ENCODE assay signal across 9 mouse cellular contexts in the genomic region with DNA sequence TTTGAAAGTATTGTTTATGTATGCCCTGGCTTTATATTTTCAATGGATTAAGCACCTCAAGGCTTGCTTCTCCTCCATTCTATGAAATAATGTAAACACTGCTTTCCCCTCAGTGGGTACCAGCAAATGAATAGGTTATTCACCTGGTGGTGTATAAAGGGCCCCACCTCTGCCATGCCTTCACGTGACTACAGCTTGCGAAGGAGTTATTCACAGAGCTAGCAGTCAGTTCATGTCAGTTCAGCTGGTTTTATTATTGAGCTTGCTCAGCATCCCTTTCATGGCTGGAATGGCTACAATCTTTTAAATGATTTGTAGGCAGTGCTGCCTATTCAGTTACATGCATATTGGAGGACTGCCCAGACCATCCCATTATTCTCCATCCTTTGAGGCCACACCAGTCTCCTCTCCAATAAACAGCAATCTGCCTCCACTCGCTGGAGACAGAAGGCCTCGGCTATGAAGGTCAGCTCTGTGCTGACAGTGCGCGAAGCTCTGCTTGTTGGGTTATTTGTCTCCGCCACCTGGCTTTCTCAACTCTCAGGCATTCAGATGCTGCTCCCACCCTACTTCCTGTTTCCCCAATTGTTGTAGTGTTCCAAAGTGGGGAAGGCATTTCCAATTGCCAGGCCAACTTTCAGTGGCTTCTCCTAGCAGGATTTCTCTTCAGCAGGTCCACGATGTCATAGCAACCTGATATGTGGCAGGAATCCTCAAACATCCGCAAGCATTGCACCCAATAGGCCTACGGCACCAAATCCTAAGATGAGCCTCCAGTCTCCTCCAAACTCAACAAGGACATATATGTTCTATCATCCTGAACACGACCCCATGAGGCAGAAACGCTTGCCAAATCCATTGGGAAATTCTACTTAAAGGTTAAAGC. TPM values are rescaled to one million over a fixed set of nuclear protein-coding genes. Genes with fewer than 3 reads are reported as not detected.
DNase-seq lines count a peak whose midpoint lies in the region; ATAC-seq lines count a peak whose summit lies in the region.
"Had no signal": no experiment of that assay in that cellular context is flagged by ENCODE, and none has a peak within 500 bp of the region (broad histone marks: within the 10 kb centered on the region; RNA-seq: fewer than 3 reads in every experiment).

No protein-coding gene starts in this region.

- H3K4me1 ChIP-seq in limb, embryonic 12.5 days (replicated peaks) = peaks cover 8% of the 10 kb centered on the region
- H3K4me1 ChIP-seq in limb, embryonic 10.5 days = peaks cover 19% of the 10 kb centered on the region
- peaks cover 38% of the 10 kb centered on the region for H3K4me1 ChIP-seq in embryonic facial prominence, embryonic 15.5 days
- peaks cover 26% of the 10 kb centered on the region for H3K4me1 ChIP-seq in limb, embryonic 15.5 days
- H3K4me1 ChIP-seq: midbrain, embryonic 12.5 days had no signal

- H3K4me3 ChIP-seq in limb, embryonic 12.5 days (replicated peaks) = no peak overlapping the region
- H3K4me3 ChIP-seq in limb, embryonic 10.5 days = no peak overlapping the region
- no peak overlapping the region for H3K4me3 ChIP-seq in embryonic facial prominence, embryonic 15.5 days (replicated peaks)
- H3K4me3 ChIP-seq in limb, embryonic 15.5 days = no peak overlapping the region
- H3K4me3 ChIP-seq: midbrain, embryonic 12.5 days had no signal

- H3K36me3 ChIP-seq in limb, embryonic 12.5 days = no peaks in the 10 kb centered on the region
- H3K36me3 ChIP-seq in limb, embryonic 10.5 days = no peaks in the 10 kb centered on the region
- no peaks in the 10 kb centered on the region for H3K36me3 ChIP-seq in embryonic facial prominence, embryonic 15.5 days
- no peaks in the 10 kb centered on the region for H3K36me3 ChIP-seq in limb, embryonic 15.5 days
- H3K36me3 ChIP-seq: midbrain, embryonic 12.5 days had no signal

- H3K9me3 ChIP-seq in limb, embryonic 12.5 days = no peaks in the 10 kb centered on the region
- H3K9me3 ChIP-seq in limb, embryonic 10.5 days (replicated peaks) = no peaks in the 10 kb centered on the region
- H3K9me3 ChIP-seq in embryonic facial prominence, embryonic 15.5 days (replicated peaks) = no peaks in the 10 kb centered on the region
- H3K9me3 ChIP-seq in limb, embryonic 15.5 days = no peaks in the 10 kb centered on the region
- H3K9me3 ChIP-seq: midbrain, embryonic 12.5 days had no signal

- peak overlapping the region; percentile 41; the same call in 1 of the 2 replicates for H3K27ac ChIP-seq in limb, embryonic 12.5 days
- H3K27ac ChIP-seq in limb, embryonic 10.5 days = no peak overlapping the region
- H3K27ac ChIP-seq in embryonic facial prominence, embryonic 15.5 days (replicated peaks) = peak overlapping the region; percentile 48
- H3K27ac ChIP-seq in limb, embryonic 15.5 days = peak overlapping the region; percentile 51
- H3K27ac ChIP-seq: midbrain, embryonic 12.5 days had no signal

- no peak overlapping the region for H3K4me2 ChIP-seq in limb, embryonic 12.5 days
- H3K4me2 ChIP-seq in embryonic facial prominence, embryonic 15.5 days (replicated peaks) = no peak overlapping the region
- H3K4me2 ChIP-seq in limb, embryonic 15.5 days = no peak overlapping the region
- H3K4me2 ChIP-seq: midbrain, embryonic 12.5 days had no signal

- ATAC-seq in limb, embryonic 12.5 days (ENCODE audit: insufficient number of reproducible peaks, insufficient read depth, low FRiP score, low TSS enrichment, low read depth) = no peak
- ATAC-seq in embryonic facial prominence, embryonic 15.5 days (ENCODE audit: insufficient number of reproducible peaks, low FRiP score, low TSS enrichment, low read depth) = no peak
- ATAC-seq in limb, embryonic 15.5 days (ENCODE audit: insufficient number of reproducible peaks, low FRiP score, low TSS enrichment, low read depth) = 0 out of 2 replicates have a peak, but pooled peaks have one; percentile 30

- H3K27me3 ChIP-seq in limb, embryonic 12.5 days = no peaks in the 10 kb centered on the region
- H3K27me3 ChIP-seq in limb, embryonic 10.5 days (ENCODE audit: low read depth, poor library complexity, severe bottlenecking) = no peaks in the 10 kb centered on the region
- H3K27me3 ChIP-seq in embryonic facial prominence, embryonic 15.5 days = no peaks in the 10 kb centered on the region
- no peaks in the 10 kb centered on the region for H3K27me3 ChIP-seq in limb, embryonic 15.5 days
- H3K27me3 ChIP-seq: midbrain, embryonic 12.5 days had no signal

- H3K9ac ChIP-seq in limb, embryonic 12.5 days (replicated peaks) = no peak overlapping the region
- H3K9ac ChIP-seq in embryonic facial prominence, embryonic 15.5 days = no peak overlapping the region
- H3K9ac ChIP-seq in limb, embryonic 15.5 days = no peak overlapping the region
- H3K9ac ChIP-seq: midbrain, embryonic 12.5 days had no signal

- WGBS in limb, embryonic 12.5 days = 78% methylated on average over 12 of the region's 12 CpGs
- WGBS in limb, embryonic 10.5 days = 89% methylated on average over 12 of the region's 12 CpGs
- 67% methylated on average over 12 of the region's 12 CpGs for WGBS in embryonic facial prominence, embryonic 15.5 days
- whole genome bisulfite sequencing in limb, embryonic 15.5 days = 57% methylated on average over 12 of the region's 12 CpGs

- peak; percentile 16 for DNase-seq in cerebellum, adult 9-11 months
- no peak for DNase-seq in cerebellum, postnatal 25 days
- no peak for DNase-seq in limb, embryonic 10.5 days (ENCODE audit: low spot score)
- no peak for DNase-seq in heart, adult 11 months
- DNase-seq in cerebellum, adult 9-10 months = no peak

RNA-seq across cellular contexts. Expression of a gene that starts 34.6 kb away (rescaled TPM):
- 106 and 110 TPM in 2 replicates for polyA plus RNA-seq in limb, embryonic 12.5 days (2016; fragmentation: Nextera tagmentation; extraction: Ambion mirVana)
- polyA plus RNA-seq in limb, embryonic 10.5 days (2016; fragmentation: Nextera tagmentation; extraction: Ambion mirVana) = 86.9 and 97.3 TPM in 2 replicates
- polyA plus RNA-seq in embryonic facial prominence, embryonic 15.5 days (2015; fragmentation: Nextera tagmentation; extraction: Ambion mirVana) = 35.3 and 38.3 TPM in 2 replicates
- polyA plus RNA-seq in limb, embryonic 15.5 days (2015; fragmentation: Nextera tagmentation; extraction: Ambion mirVana) = 61.0 and 71.2 TPM in 2 replicates
